Mouse (Mus musculus) midbrain, postnatal 0 days (tissue): ENCODE results near the gene Ralgps1. TPM values are rescaled to one million over a fixed set of nuclear protein-coding genes. Genes with fewer than 3 reads are reported as not detected.
"Not testable (repeated sequence)": the region's sequence is repeated elsewhere in the genome, so short reads cannot be mapped to it uniquely, and the experiment has no call there.

Experiments
- ATAC-seq: fragments of 200-750 bp; cut with Nextera tagmentation; 2 replicates; pipeline ENCODE4 v1.8.0; 2017; ENCODE audit warnings: moderate number of reproducible peaks, mild to moderate bottlenecking, moderate TSS enrichment, moderate library complexity; ENCODE audit not compliant: low FRiP score
- DNase-seq: peaks from one replicate; pipeline ENCODE4 v3.0.0-alpha.2; 2015; ENCODE audit warnings: low spot score
- H3K27ac ChIP-seq: fragments of 300-500 bp; sonication (generic); 2 replicates; pipeline ENCODE4 v1.5.1; 2014; ENCODE audit warnings: low read depth, mild to moderate bottlenecking, low read length, mixed read lengths
- H3K27me3 ChIP-seq: fragments of 300-500 bp; sonication (generic); 2 replicates; pipeline ENCODE4 v1.6.1; 2014; ENCODE audit warnings: low read length, control low read depth, mixed read lengths; ENCODE audit not compliant: insufficient read depth
- H3K36me3 ChIP-seq: fragments of 300-500 bp; sonication (generic); 2 replicates; pipeline ENCODE4 v1.6.1; 2014; ENCODE audit warnings: low read length, control low read depth, mixed read lengths; ENCODE audit not compliant: insufficient read depth
- H3K4me1 ChIP-seq: fragments of 300-500 bp; sonication (generic); 2 replicates; pipeline ENCODE4 v1.6.1; 2014; ENCODE audit warnings: mild to moderate bottlenecking, control low read depth, antibody characterized with exemption, low read length, mixed read lengths; ENCODE audit not compliant: insufficient read depth
- H3K4me2 ChIP-seq: fragments of 300-500 bp; sonication (generic); 2 replicates; pipeline ENCODE4 v1.6.1; 2014; ENCODE audit warnings: low read depth, mild to moderate bottlenecking, low read length, mixed read lengths; ENCODE audit not compliant: poor library complexity, severe bottlenecking
- H3K4me3 ChIP-seq: fragments of 300-500 bp; sonication (generic); 2 replicates; pipeline ENCODE4 v1.5.1; 2014; ENCODE audit warnings: low read depth, mild to moderate bottlenecking, low read length, moderate library complexity
- H3K9ac ChIP-seq: fragments of 300-500 bp; sonication (generic); replicated peaks from 2 replicates; pipeline ENCODE4 v1.6.1; 2014; ENCODE audit warnings: mild to moderate bottlenecking, low read length, moderate library complexity, mixed read lengths; ENCODE audit not compliant: poor library complexity, severe bottlenecking
- H3K9me3 ChIP-seq: fragments of 300-500 bp; sonication (generic); 2 replicates; pipeline ENCODE4 v1.6.1; 2016; ENCODE audit warnings: low read length, control low read depth
- CTCF ChIP-seq: IDR thresholded peaks from 2 replicates; pipeline ENCODE4 v1.5.1; 2016; ENCODE audit warnings: antibody characterized with exemption, mild to moderate bottlenecking
- WGBS: fragments of 180-500 bp; shearing (Covaris S2); extraction: QIAGEN DNeasy Blood & Tissue Kit; methylation state at CpG from one replicate; pipeline ENCODE4 v1.1.7; 2014; 5-methylcytosine and 5-hydroxymethylcytosine counted together
- polyA plus RNA-seq: library from polyadenylated mRNA; unstranded; fragments of >200 nt; fragmentation: Nextera tagmentation; extraction: Ambion mirVana; gene quantifications from 2 replicates; pipeline ENCODE4 v1.2.1, GENCODE M21; 2015
- total RNA-seq: library from RNA; depleted of rRNA; stranded (reverse); fragments of >200 nt; gene quantifications from 2 replicates; pipeline ENCODE4 v1.2.3, GENCODE M21; 2014

Ralgps1 gene
- total and polyA plus RNA-seq, 2 experiments from 2014 or later = 26.4 to 74.6 TPM

GRCm38 (mm10) chr2:33215700-33216509 is 155.4 kb downstream of the Ralgps1 start, which contains the start of gene Angptl2:
Gene Angptl2 (plus strand): TSS chr2:33216069.
- H3K4me2 ChIP-seq = peak within 1 kb of the TSS; percentile 32
- peak within 1 kb of the TSS; percentile 12; the same call in 1 of the 2 replicates for H3K27ac ChIP-seq
- H3K4me3 ChIP-seq = peak within 1 kb of the TSS; percentile 9; the same call in 1 of the 2 replicates
- ATAC-seq = peak; percentile 73
- whole genome bisulfite sequencing = 5% methylated on average over 22 of the region's 22 CpGs
- TF ChIP-seq CTCF = no peak
- H3K36me3 ChIP-seq = no peaks in the 10 kb centered on the region
- no peaks in the 10 kb centered on the region for H3K9me3 ChIP-seq
- H3K9ac ChIP-seq = 0 out of 2 replicates have a peak within 1 kb of the TSS, but pooled peaks have one; percentile 33
- peaks cover 12% of the 10 kb centered on the region; the same call in 1 of the 2 replicates for H3K4me1 ChIP-seq
- H3K27me3 ChIP-seq = no peaks in the 10 kb centered on the region
- peak; percentile 88 for DNase-seq

DNA sequence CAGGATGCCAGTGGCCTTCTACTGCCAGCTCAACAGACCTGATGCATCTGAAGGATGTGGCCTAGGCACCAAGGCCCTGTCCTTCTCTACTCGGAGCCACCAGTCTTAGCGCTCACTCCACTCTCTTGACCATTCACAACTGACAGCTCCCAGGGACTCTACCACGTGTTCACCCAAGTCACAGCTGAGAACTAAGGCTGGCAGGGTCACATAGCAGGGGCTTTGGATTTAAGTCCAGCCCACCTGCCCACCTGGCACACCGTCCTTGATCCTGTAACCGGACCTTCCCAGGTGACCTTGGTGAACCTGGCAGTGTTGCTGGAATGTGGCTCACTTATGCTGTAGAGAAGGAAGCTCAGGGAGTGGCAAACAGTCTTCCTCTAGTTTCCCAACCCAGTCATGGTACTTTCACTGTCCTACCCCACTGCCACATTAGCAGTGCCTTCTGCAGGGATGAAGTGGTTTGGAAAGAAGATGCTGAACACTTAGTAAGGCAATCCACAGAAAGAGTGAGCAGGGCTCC is 156.0 kb downstream of the Ralgps1 start:
- no peak for ATAC-seq

DNA sequence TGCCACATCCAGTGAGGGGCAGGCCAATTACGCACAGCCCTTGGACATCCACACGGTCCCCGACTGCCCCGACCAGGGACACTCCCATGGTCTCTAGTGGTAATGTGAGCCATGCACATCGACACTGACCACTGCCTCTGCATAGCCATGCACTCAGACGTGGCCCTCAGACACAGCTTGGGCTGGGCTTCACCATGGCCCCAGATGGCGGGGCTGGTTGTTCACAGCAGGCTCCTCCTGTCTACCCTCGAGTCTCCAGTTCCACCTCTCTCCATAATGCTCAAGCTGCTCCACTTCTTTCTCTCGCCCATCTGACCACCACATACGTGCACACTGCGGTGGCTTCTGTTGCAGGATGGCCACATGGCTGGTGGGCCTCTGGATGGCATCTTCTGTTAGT is 160.0 kb downstream of the Ralgps1 start:
- not testable (repeated sequence) for H3K9ac ChIP-seq, DNase-seq, ATAC-seq, H3K36me3 ChIP-seq, H3K27ac ChIP-seq, H3K9me3 ChIP-seq, H3K27me3 ChIP-seq, H3K4me2 ChIP-seq, H3K4me3 ChIP-seq
- WGBS = 86% methylated on average over 11 of the region's 11 CpGs
- peaks cover 11% of the 10 kb centered on the region; the same call in 1 of the 2 replicates for H3K4me1 ChIP-seq

More for the DNA sequence above, 156.0 kb downstream of the Ralgps1 start:
- no peaks in the 10 kb centered on the region for H3K36me3 ChIP-seq
- 0 out of 2 replicates have a peak overlapping the region, but pooled peaks have one; percentile 12 for H3K27ac ChIP-seq
- DNase-seq = no peak
- peaks cover 12% of the 10 kb centered on the region; the same call in 1 of the 2 replicates for H3K4me1 ChIP-seq
- H3K4me2 ChIP-seq = peak overlapping the region; percentile 32; the same call in 1 of the 2 replicates
- H3K9ac ChIP-seq = no peak overlapping the region
- H3K9me3 ChIP-seq = no peaks in the 10 kb centered on the region
- TF ChIP-seq CTCF = no peak
- H3K4me3 ChIP-seq = no peak overlapping the region
- no peaks in the 10 kb centered on the region for H3K27me3 ChIP-seq
- 81% methylated on average over 5 of the region's 5 CpGs for WGBS

DNA sequence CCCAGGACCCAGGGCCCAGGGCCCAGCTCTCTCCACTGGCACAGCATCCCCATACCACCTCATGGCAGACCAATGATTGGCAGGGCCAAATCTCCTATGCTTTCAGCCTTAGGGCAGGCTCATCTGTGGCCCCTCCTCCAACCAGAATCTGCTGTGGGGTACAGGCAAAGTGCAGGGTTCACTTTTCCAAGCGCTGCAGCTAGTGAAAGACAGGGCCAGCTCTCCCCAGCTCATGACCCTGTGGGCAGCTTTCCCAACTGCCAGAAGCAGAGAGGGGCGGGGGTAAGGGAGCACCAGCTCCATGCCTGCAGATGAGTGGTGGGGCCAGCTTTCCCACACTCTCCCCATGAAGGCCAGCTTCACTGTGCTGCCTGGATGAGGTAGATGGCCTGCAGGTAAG is 160.4 kb downstream of the Ralgps1 start:
- Histone ChIP-seq H3K4me3 (no peak overlapping the region), H3K4me1 (peaks cover 9% of the 10 kb centered on the region; the same call in 1 of the 2 replicates), H3K9ac (no peak overlapping the region), H3K36me3 (no peaks in the 10 kb centered on the region), H3K4me2 (no peak overlapping the region), H3K27ac (no peak overlapping the region), H3K9me3 (no peaks in the 10 kb centered on the region), H3K27me3 (no peaks in the 10 kb centered on the region)
- ATAC-seq = no peak
- no peak for DNase-seq
- TF ChIP-seq CTCF = no peak
- WGBS = 71% methylated on average over 2 of the region's 2 CpGs

GRCm38 (mm10) chr2:33208134-33208533 is 163.2 kb downstream of the Ralgps1 start:
- TF ChIP-seq CTCF = no peak
- WGBS = 90% methylated on average over 5 of the region's 5 CpGs
- Histone ChIP-seq H3K36me3 (no peaks in the 10 kb centered on the region), H3K4me3 (no peak overlapping the region), H3K4me2 (no peak overlapping the region), H3K9ac (no peak overlapping the region), H3K9me3 (no peaks in the 10 kb centered on the region), H3K27me3 (no peaks in the 10 kb centered on the region), H3K27ac (no peak overlapping the region), H3K4me1 (peaks cover 12% of the 10 kb centered on the region; the same call in 1 of the 2 replicates)
- no peak for ATAC-seq
- DNase-seq = no peak

- Histone ChIP-seq H3K9me3 (no peaks in the 10 kb centered on the region), H3K4me2 (no peak overlapping the region), H3K36me3 (no peaks in the 10 kb centered on the region), H3K4me1 (peaks cover 12% of the 10 kb centered on the region; the same call in 1 of the 2 replicates), H3K27ac (no peak overlapping the region), H3K27me3 (no peaks in the 10 kb centered on the region), H3K4me3 (no peak overlapping the region), H3K9ac (no peak overlapping the region)
- WGBS = 30% methylated on average over 4 of the region's 4 CpGs
- TF ChIP-seq CTCF = no peak
- ATAC-seq = no peak
- no peak for DNase-seq
These were observed 164.2 kb downstream of the Ralgps1 start for GRCm38 (mm10) chr2:33207069-33207468.
